Mouse (Mus musculus) lung, postnatal 0 days (tissue): ENCODE results near the gene Tusc2.

ENCODE experiments used
- CTCF ChIP-seq: IDR thresholded peaks from 2 replicates; pipeline ENCODE4 v1.5.1; 2016; ENCODE audit warnings: antibody characterized with exemption, mild to moderate bottlenecking
- EP300 ChIP-seq: IDR thresholded peaks from 2 replicates; pipeline ENCODE4 v1.6.1; 2016; ENCODE audit warnings: antibody characterized with exemption, mild to moderate bottlenecking, control low read depth

DNA sequence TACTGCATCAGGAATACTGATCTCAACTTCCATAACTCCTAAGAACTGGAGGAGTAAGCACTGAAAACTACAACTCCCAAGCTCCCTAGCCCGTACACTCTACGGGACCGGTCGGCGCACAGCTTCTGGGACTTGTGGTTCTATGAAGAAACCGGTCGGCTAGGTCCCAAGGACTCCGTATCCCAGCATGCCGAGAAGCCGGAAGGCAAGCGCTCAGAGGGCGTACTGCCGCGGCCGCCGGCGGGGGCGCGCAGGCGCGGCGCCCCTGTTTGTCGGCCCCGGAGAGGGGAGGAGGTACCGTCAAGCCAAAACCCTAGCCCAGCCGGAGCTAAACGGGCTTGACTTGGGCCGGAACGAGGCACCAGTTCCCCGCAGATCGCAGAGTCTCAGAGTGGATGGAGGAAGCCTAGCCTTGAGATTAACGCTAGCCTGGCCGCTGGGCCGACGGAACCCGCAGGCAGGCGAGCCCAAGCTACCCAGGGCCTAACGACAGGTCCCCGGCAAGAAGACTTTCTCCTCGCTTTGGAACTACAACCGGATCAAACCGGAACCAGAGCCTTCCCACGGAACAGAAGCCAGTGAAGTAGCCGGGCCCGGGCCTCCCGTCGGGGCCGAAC lies 29.2 kb upstream of the Tusc2 start, which contains the start of gene Tmem115:
- TF ChIP-seq CTCF (peak; percentile 43), EP300 (no peak)
